In the genomic region with DNA sequence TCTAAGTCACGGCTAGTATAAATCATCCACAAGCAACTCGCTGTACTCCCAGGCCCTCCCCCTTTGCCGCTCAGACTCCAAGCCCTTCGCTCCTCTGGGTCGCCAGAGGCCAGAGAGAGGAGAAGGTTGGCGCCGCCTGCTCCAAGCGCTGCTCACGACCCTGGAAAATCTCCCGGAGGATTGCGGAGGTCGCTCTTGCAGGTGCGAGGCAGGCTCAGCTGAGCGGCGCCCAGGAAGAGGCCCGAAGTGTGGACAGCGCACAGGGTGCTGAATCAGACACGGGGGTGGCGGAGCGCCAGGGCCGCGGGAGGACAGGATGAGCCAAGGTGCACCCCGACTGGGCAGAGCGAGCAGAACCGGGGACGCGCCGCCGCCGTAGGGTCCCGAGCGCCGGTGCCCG, we compare ENCODE assay signal across 8 mouse cellular contexts. TPM values are rescaled to one million over a fixed set of nuclear protein-coding genes. Genes with fewer than 3 reads are reported as not detected.
A peak's percentile ranks its signal among the peaks of the same experiment; 100 is the strongest.
DNase-seq lines count a peak whose midpoint lies in the region; ATAC-seq and TF ChIP-seq lines count a peak whose summit lies in the region.

No protein-coding gene starts in this region.

- H3K9ac ChIP-seq in lung, embryonic 15.5 days, result peak overlapping the region; percentile 41; the same call in 1 of the 2 replicates

- H3K27ac ChIP-seq in cortical plate, adult 2 months (ENCODE audit: insufficient read depth, low read length), result peak overlapping the region; percentile 87
- no peak overlapping the region for H3K27ac ChIP-seq in heart, embryonic 10.5 days
- H3K27ac ChIP-seq in lung, embryonic 15.5 days, result no peak overlapping the region

- H3K27me3 ChIP-seq in heart, embryonic 10.5 days (ENCODE audit: insufficient read depth, poor library complexity, severe bottlenecking), result peaks cover 86% of the 10 kb centered on the region
- H3K27me3 ChIP-seq in lung, embryonic 15.5 days, result peaks cover 74% of the 10 kb centered on the region

- WGBS in heart, embryonic 10.5 days, result 1% methylated on average over 34 of the region's 34 CpGs
- WGBS in lung, embryonic 15.5 days, result under 1% methylated on average over 34 of the region's 34 CpGs

- no peaks in the 10 kb centered on the region for H3K4me1 ChIP-seq in cortical plate, adult 2 months (ENCODE audit: control insufficient read depth, insufficient read depth, low read length)
- H3K4me1 ChIP-seq in heart, embryonic 10.5 days, result peaks cover 28% of the 10 kb centered on the region
- peaks cover 25% of the 10 kb centered on the region for H3K4me1 ChIP-seq in lung, embryonic 15.5 days

- H3K4me2 ChIP-seq in lung, embryonic 15.5 days, result peak overlapping the region; percentile 100

- H3K9me3 ChIP-seq in heart, embryonic 10.5 days, result no peaks in the 10 kb centered on the region
- H3K9me3 ChIP-seq in lung, embryonic 15.5 days, result no peaks in the 10 kb centered on the region

- no peaks in the 10 kb centered on the region for H3K36me3 ChIP-seq in heart, embryonic 10.5 days
- H3K36me3 ChIP-seq in lung, embryonic 15.5 days, result no peaks in the 10 kb centered on the region

- DNase-seq in ovary, adult 18-20 months (ENCODE audit: low spot score), result peak; percentile 48
- DNase-seq in ovary, postnatal 10 days (ENCODE audit: low spot score), result no peak
- DNase-seq in heart, embryonic 10.5 days (ENCODE audit: low spot score), result no peak
- DNase-seq in kidney, adult 8-10 months, result peak; percentile 60 to 82
- peak; percentile 74 for DNase-seq in thymus, postnatal 4 days

- peak overlapping the region; percentile 54 for H3K4me3 ChIP-seq in cortical plate, adult 2 months (ENCODE audit: insufficient read depth, low read length)
- H3K4me3 ChIP-seq in heart, embryonic 10.5 days, result peak overlapping the region; percentile 76
- peak overlapping the region; percentile 51 for H3K4me3 ChIP-seq in lung, embryonic 15.5 days

- ATAC-seq in lung, embryonic 15.5 days (ENCODE audit: borderline replicate concordance, extremely low read depth, low FRiP score, low TSS enrichment), result peak; percentile 12; the same call in 1 of the 2 replicates
- peak; percentile 24 for ATAC-seq in neutrophil, adult 5-6 weeks (ENCODE audit: extremely low read depth, insufficient number of reproducible peaks, low FRiP score, poor library complexity, severe bottlenecking)

- TF ChIP-seq CTCF in cortical plate, adult 2 months (IDR thresholded peaks at IDR 0.05; ENCODE audit: extremely low read depth, insufficient read depth, low read length), result no peak

- TF ChIP-seq POLR2A in cortical plate, adult 2 months (IDR thresholded peaks at IDR 0.05; ENCODE audit: extremely low read depth, insufficient read depth, low read length), result no peak

RNA-seq across cellular contexts. Expression of gene Cabp1, which starts 1.0 kb away (rescaled TPM):
- polyA plus RNA-seq in cortical plate, adult 2 months (2012; rRNA removed), result 444 and 462 TPM in 2 replicates
- 0.79 and 1.2 TPM in 2 replicates for polyA plus RNA-seq in heart, embryonic 10.5 days (2016; fragmentation: Nextera tagmentation; extraction: Ambion mirVana)
- polyA plus RNA-seq in lung, embryonic 15.5 days (2015; fragmentation: Nextera tagmentation; extraction: Ambion mirVana), result 1.4 and 2.1 TPM in 2 replicates
- not detected in 2 replicates for total RNA-seq in neutrophil, adult 5-6 weeks (2017)

RNA-seq across cellular contexts. Expression of gene Mlec, which starts 35.2 kb away (rescaled TPM):
- polyA plus RNA-seq in cortical plate, adult 2 months (2012; rRNA removed), result 74.6 and 78.6 TPM in 2 replicates
- polyA plus RNA-seq in heart, embryonic 10.5 days (2016; fragmentation: Nextera tagmentation; extraction: Ambion mirVana), result 110 and 113 TPM in 2 replicates
- polyA plus RNA-seq in lung, embryonic 15.5 days (2015; fragmentation: Nextera tagmentation; extraction: Ambion mirVana), result 75.4 and 77.0 TPM in 2 replicates
- 69.5 and 71.7 TPM in 2 replicates for total RNA-seq in neutrophil, adult 5-6 weeks (2017)

RNA-seq across cellular contexts. Expression of gene Pop5, which starts 42.4 kb away (rescaled TPM):
- 193 and 195 TPM in 2 replicates for polyA plus RNA-seq in cortical plate, adult 2 months (2012; rRNA removed)
- polyA plus RNA-seq in heart, embryonic 10.5 days (2016; fragmentation: Nextera tagmentation; extraction: Ambion mirVana), result 88.7 and 117 TPM in 2 replicates
- polyA plus RNA-seq in lung, embryonic 15.5 days (2015; fragmentation: Nextera tagmentation; extraction: Ambion mirVana), result 105 and 112 TPM in 2 replicates
- total RNA-seq in neutrophil, adult 5-6 weeks (2017), result 22.7 and 39.8 TPM in 2 replicates

RNA-seq across cellular contexts. Expression of gene Unc119b, which starts 58.5 kb away (rescaled TPM):
- 24.8 and 26.2 TPM in 2 replicates for polyA plus RNA-seq in cortical plate, adult 2 months (2012; rRNA removed)
- 25.7 and 35.8 TPM in 2 replicates for polyA plus RNA-seq in heart, embryonic 10.5 days (2016; fragmentation: Nextera tagmentation; extraction: Ambion mirVana)
- polyA plus RNA-seq in lung, embryonic 15.5 days (2015; fragmentation: Nextera tagmentation; extraction: Ambion mirVana), result 39.9 and 41.0 TPM in 2 replicates
- 20.7 and 22.1 TPM in 2 replicates for total RNA-seq in neutrophil, adult 5-6 weeks (2017)

Comparison
In these comparisons a context has a peak if more than half of its experiments do, and no peak if none do; other contexts are left out.
1. DNase-seq: peak in ovary, adult 18-20 months (single experiment), kidney, adult 8-10 months (2 of 2) and thymus, postnatal 4 days (single experiment); none in ovary, postnatal 10 days (single experiment) and heart, embryonic 10.5 days (single experiment).
2. RNA of gene Cabp1, which starts 1.0 kb away (polyA plus RNA-seq): 444 to 462 TPM in cortical plate, adult 2 months; 1.4 to 2.1 TPM in lung, embryonic 15.5 days and 0.79 to 1.2 TPM in heart, embryonic 10.5 days; every median in the first group is over 100 times any median in the second.
3. Peak in every context shown above with its lines, with median percentiles within 50 percentile points of each other: H3K4me3 ChIP-seq.